Mouse (Mus musculus): ENCODE results near the gene Tmem199.
A peak's percentile ranks its signal among the peaks of the same experiment; 100 is the strongest.

The Tmem199 gene

GRCm38 (mm10) chr11:78524838-78525237, 12.9 kb upstream of the Tmem199 start:
- no peak for DNase-seq (ENCODE audit: low spot score in 2 of 2)

- no peak for DNase-seq (ENCODE audit: low spot score in 2 of 2)
Measured at GRCm38 (mm10) chr11:78523241-78523955, 11.4 kb upstream of the Tmem199 start.

- DNase-seq (ENCODE audit: low spot score in 2 of 2): peak in 1 of 2 experiments; percentile 26
Measured at GRCm38 (mm10) chr11:78522481-78522997, 10.6 kb upstream of the Tmem199 start.

GRCm38 (mm10) chr11:78521880-78522279, 9.9 kb upstream of the Tmem199 start:
- no peak for DNase-seq (ENCODE audit: low spot score in 2 of 2)

- no peak for DNase-seq (ENCODE audit: low spot score in 2 of 2)
Measured at GRCm38 (mm10) chr11:78518931-78519330, 7.0 kb upstream of the Tmem199 start.

GRCm38 (mm10) chr11:78515549-78516325, 3.8 kb upstream of the Tmem199 start:
- no peak for DNase-seq (ENCODE audit: low spot score in 2 of 2)

GRCm38 (mm10) chr11:78513106-78513790, 1.3 kb upstream of the Tmem199 start:
- DNase-seq (ENCODE audit: low spot score in 2 of 2): no peak

- DNase-seq (ENCODE audit: low spot score in 2 of 2): peak in 1 of 2 experiments; percentile 29
Measured at GRCm38 (mm10) chr11:78509148-78509547, 2.8 kb downstream of the Tmem199 start.

GRCm38 (mm10) chr11:78505430-78505829, 6.5 kb downstream of the Tmem199 start:
- no peak for DNase-seq (ENCODE audit: low spot score in 2 of 2)

- DNase-seq (ENCODE audit: low spot score in 2 of 2): no peak
Measured at GRCm38 (mm10) chr11:78502909-78503650, 8.9 kb downstream of the Tmem199 start, which contains the start of gene Sebox. Gene Sebox (plus strand): TSS chr11:78503447.

- DNase-seq (ENCODE audit: low spot score in 2 of 2): no peak
Measured at GRCm38 (mm10) chr11:78501529-78501928, 10.4 kb downstream of the Tmem199 start.

GRCm38 (mm10) chr11:78500623-78501202, 11.3 kb downstream of the Tmem199 start:
- no peak for DNase-seq (ENCODE audit: low spot score in 2 of 2)

GRCm38 (mm10) chr11:78499543-78499942, 12.4 kb downstream of the Tmem199 start:
- DNase-seq (ENCODE audit: low spot score in 2 of 2): no peak

GRCm38 (mm10) chr11:78499004-78499403, 13.0 kb downstream of the Tmem199 start, which contains the start of gene Vtn:
Gene Vtn (plus strand): TSS chr11:78499091.
- no peak for DNase-seq (ENCODE audit: low spot score in 2 of 2)

GRCm38 (mm10) chr11:78497544-78498522, 14.1 kb downstream of the Tmem199 start, which contains the start of gene Sarm1:
Gene Sarm1 (minus strand): TSS chr11:78497754.
- peak; percentile 95 to 98 for DNase-seq (ENCODE audit: low spot score in 2 of 2)

GRCm38 (mm10) chr11:78497071-78497541, 14.9 kb downstream of the Tmem199 start:
- DNase-seq (ENCODE audit: low spot score in 2 of 2): peak; percentile 13 to 21

GRCm38 (mm10) chr11:78495904-78496303, 16.1 kb downstream of the Tmem199 start:
- peak in 1 of 2 experiments; percentile 26 for DNase-seq (ENCODE audit: low spot score in 2 of 2)

- peak in 1 of 2 experiments; percentile 37 for DNase-seq (ENCODE audit: low spot score in 2 of 2)
Measured at GRCm38 (mm10) chr11:78490781-78491241, 21.2 kb downstream of the Tmem199 start.

- DNase-seq (ENCODE audit: low spot score in 2 of 2): peak; percentile 19 to 56
Measured at GRCm38 (mm10) chr11:78488168-78488567, 23.8 kb downstream of the Tmem199 start.

Measured in thymus, postnatal 10 days (tissue).